Comparison of ENCODE assay signal across 7 mouse cellular contexts in genomic region chr16:73105496-73105895, GRCm38 (mm10).
DNase-seq lines count a peak whose midpoint lies in the region; TF ChIP-seq lines count a peak whose summit lies in the region.

No protein-coding gene starts in this region.

- TF ChIP-seq POLR2A in brain, embryonic 14.5 days (IDR thresholded peaks at IDR 0.05; ENCODE audit: borderline replicate concordance, extremely low read depth, insufficient read depth, insufficient read length, poor library complexity, severe bottlenecking): no peak

- no peak for TF ChIP-seq CTCF in brain, embryonic 14.5 days (IDR thresholded peaks at IDR 0.05; ENCODE audit: borderline replicate concordance, extremely low read depth, insufficient read depth, insufficient read length)

- intact Hi-C loops in left cerebral cortex, postnatal 4 days (cut with DNase I): no loop called here

- DNase-seq in adrenal gland, postnatal 10 days: peak; percentile 68
- peak; percentile 93 for DNase-seq in brain, embryonic 14.5 days (ENCODE audit: low read depth)
- peak; percentile 18 to 25 for DNase-seq in frontal cortex, postnatal 14 days (ENCODE audit: low spot score in 2 of 2)
- peak; percentile 87 for DNase-seq in left cerebral cortex, postnatal 4 days
- DNase-seq in c-Kit-positive CD71-positive TER-119-positive erythroid progenitor cells, embryonic 14.5 days (ENCODE audit: low spot score): no peak
- no peak for DNase-seq in kidney, postnatal 14 days
- no peak for DNase-seq in kidney, postnatal 36 days

Comparison
In these comparisons a context has a peak if more than half of its experiments do, and no peak if none do; other contexts are left out.
1. DNase-seq: peak in adrenal gland, postnatal 10 days (single experiment), brain, embryonic 14.5 days (single experiment), frontal cortex, postnatal 14 days (2 of 2) and left cerebral cortex, postnatal 4 days (single experiment); none in c-Kit-positive CD71-positive TER-119-positive erythroid progenitor cells, embryonic 14.5 days (single experiment), kidney, postnatal 14 days (single experiment) and kidney, postnatal 36 days (0 of 2).